Mouse (Mus musculus): ENCODE results near the gene Flywch2. TPM values are rescaled to one million over a fixed set of nuclear protein-coding genes. Genes with fewer than 3 reads are reported as not detected.

The Flywch2 gene
- polyA plus RNA-seq, 1 experiment, result not detected

- TF ChIP-seq GATA1 (IDR thresholded peaks at IDR 0.05; ENCODE audit: low read length) (no peak), TAL1 (IDR thresholded peaks at IDR 0.05; ENCODE audit: low read length) (no peak)
- H3K4me1 ChIP-seq (ENCODE audit: control insufficient read depth), result no peaks in the 10 kb centered on the region
- no peaks in the 10 kb centered on the region for H3K27me3 ChIP-seq (ENCODE audit: control insufficient read depth)
- H3K4me3 ChIP-seq (replicated peaks), result no peak overlapping the region
- peaks cover 6% of the 10 kb centered on the region for H3K36me3 ChIP-seq (ENCODE audit: control insufficient read depth)
- peaks cover 2% of the 10 kb centered on the region; the same call in 1 of the 2 replicates for H3K9me3 ChIP-seq (ENCODE audit: control insufficient read depth, low read length)
Observed at GRCm38 (mm10) chr17:23762976-23763375, 22.9 kb downstream of the Flywch2 start.

- TF ChIP-seq TAL1 (IDR thresholded peaks at IDR 0.05; ENCODE audit: low read length) (no peak), GATA1 (IDR thresholded peaks at IDR 0.05; ENCODE audit: low read length) (no peak)
- no peak overlapping the region for H3K4me3 ChIP-seq (replicated peaks)
- H3K36me3 ChIP-seq (ENCODE audit: control insufficient read depth), result peaks cover 10% of the 10 kb centered on the region
- no peaks in the 10 kb centered on the region for H3K27me3 ChIP-seq (ENCODE audit: control insufficient read depth)
- H3K9me3 ChIP-seq (ENCODE audit: control insufficient read depth, low read length), result peaks cover 2% of the 10 kb centered on the region; the same call in 1 of the 2 replicates
- no peaks in the 10 kb centered on the region for H3K4me1 ChIP-seq (ENCODE audit: control insufficient read depth)
Observed at GRCm38 (mm10) chr17:23761155-23761554, 24.7 kb downstream of the Flywch2 start.

- H3K27me3 ChIP-seq (ENCODE audit: control insufficient read depth), result no peaks in the 10 kb centered on the region
- peaks cover 12% of the 10 kb centered on the region for H3K36me3 ChIP-seq (ENCODE audit: control insufficient read depth)
- H3K4me1 ChIP-seq (ENCODE audit: control insufficient read depth), result no peaks in the 10 kb centered on the region
- H3K4me3 ChIP-seq (replicated peaks), result no peak overlapping the region
- TF ChIP-seq GATA1 (IDR thresholded peaks at IDR 0.05; ENCODE audit: low read length) (no peak), TAL1 (IDR thresholded peaks at IDR 0.05; ENCODE audit: low read length) (no peak)
- peaks cover 2% of the 10 kb centered on the region; the same call in 1 of the 2 replicates for H3K9me3 ChIP-seq (ENCODE audit: control insufficient read depth, low read length)
Observed at GRCm38 (mm10) chr17:23760231-23760630, 25.6 kb downstream of the Flywch2 start.

- no peaks in the 10 kb centered on the region for H3K4me1 ChIP-seq (ENCODE audit: control insufficient read depth)
- TF ChIP-seq TAL1 (IDR thresholded peaks at IDR 0.05; ENCODE audit: low read length) (no peak), GATA1 (IDR thresholded peaks at IDR 0.05; ENCODE audit: low read length) (no peak)
- no peak overlapping the region for H3K4me3 ChIP-seq (replicated peaks)
- H3K27me3 ChIP-seq (ENCODE audit: control insufficient read depth), result no peaks in the 10 kb centered on the region
- H3K36me3 ChIP-seq (ENCODE audit: control insufficient read depth), result peaks cover 12% of the 10 kb centered on the region
- peaks cover 2% of the 10 kb centered on the region; the same call in 1 of the 2 replicates for H3K9me3 ChIP-seq (ENCODE audit: control insufficient read depth, low read length)
Observed at GRCm38 (mm10) chr17:23758801-23759200, 27.1 kb downstream of the Flywch2 start.

- no peaks in the 10 kb centered on the region for H3K4me1 ChIP-seq (ENCODE audit: control insufficient read depth)
- TF ChIP-seq TAL1 (IDR thresholded peaks at IDR 0.05; ENCODE audit: low read length), result no peak
- TF ChIP-seq GATA1 (IDR thresholded peaks at IDR 0.05; ENCODE audit: low read length), result no peak
- peaks cover 12% of the 10 kb centered on the region for H3K36me3 ChIP-seq (ENCODE audit: control insufficient read depth)
- H3K27me3 ChIP-seq (ENCODE audit: control insufficient read depth), result no peaks in the 10 kb centered on the region
- no peak overlapping the region for H3K4me3 ChIP-seq (replicated peaks)
- peaks cover 2% of the 10 kb centered on the region; the same call in 1 of the 2 replicates for H3K9me3 ChIP-seq (ENCODE audit: control insufficient read depth, low read length)
Observed at GRCm38 (mm10) chr17:23757581-23757980, 28.3 kb downstream of the Flywch2 start.

- H3K4me3 ChIP-seq (replicated peaks), result no peak overlapping the region
Observed at GRCm38 (mm10) chr17:23755689-23756088, 30.2 kb downstream of the Flywch2 start.

GRCm38 (mm10) chr17:23749400-23750191 is 36.3 kb downstream of the Flywch2 start:
- H3K36me3 ChIP-seq (ENCODE audit: control insufficient read depth), result no peaks in the 10 kb centered on the region; the same call in 1 of the 2 replicates
- H3K4me1 ChIP-seq (ENCODE audit: control insufficient read depth), result peaks cover 9% of the 10 kb centered on the region
- H3K27me3 ChIP-seq (ENCODE audit: control insufficient read depth), result peaks cover 42% of the 10 kb centered on the region
- peak overlapping the region; percentile 47 for H3K4me3 ChIP-seq (replicated peaks)
- TF ChIP-seq GATA1 (IDR thresholded peaks at IDR 0.05; ENCODE audit: low read length) (no peak), TAL1 (IDR thresholded peaks at IDR 0.05; ENCODE audit: low read length) (no peak)
- peaks cover 4% of the 10 kb centered on the region; the same call in 1 of the 2 replicates for H3K9me3 ChIP-seq (ENCODE audit: control insufficient read depth, low read length)

More at GRCm38 (mm10) chr17:23755689-23756088, 30.2 kb downstream of the Flywch2 start:
- no peak for TF ChIP-seq GATA1 (IDR thresholded peaks at IDR 0.05; ENCODE audit: low read length)
- TF ChIP-seq TAL1 (IDR thresholded peaks at IDR 0.05; ENCODE audit: low read length), result no peak
- Histone ChIP-seq H3K27me3 (ENCODE audit: control insufficient read depth) (no peaks in the 10 kb centered on the region), H3K36me3 (ENCODE audit: control insufficient read depth) (peaks cover 11% of the 10 kb centered on the region), H3K9me3 (ENCODE audit: control insufficient read depth, low read length) (peaks cover 2% of the 10 kb centered on the region; the same call in 1 of the 2 replicates), H3K4me1 (ENCODE audit: control insufficient read depth) (no peaks in the 10 kb centered on the region)

GRCm38 (mm10) chr17:23748631-23749391 is 37.1 kb downstream of the Flywch2 start:
- TF ChIP-seq GATA1 (IDR thresholded peaks at IDR 0.05; ENCODE audit: low read length) (no peak), TAL1 (IDR thresholded peaks at IDR 0.05; ENCODE audit: low read length) (no peak)
- peak overlapping the region; percentile 47 for H3K4me3 ChIP-seq (replicated peaks)
- H3K4me1 ChIP-seq (ENCODE audit: control insufficient read depth), result peaks cover 9% of the 10 kb centered on the region
- no peaks in the 10 kb centered on the region; the same call in 1 of the 2 replicates for H3K36me3 ChIP-seq (ENCODE audit: control insufficient read depth)
- H3K9me3 ChIP-seq (ENCODE audit: control insufficient read depth, low read length), result peaks cover 6% of the 10 kb centered on the region; the same call in 1 of the 2 replicates
- H3K27me3 ChIP-seq (ENCODE audit: control insufficient read depth), result peaks cover 49% of the 10 kb centered on the region

GRCm38 (mm10) chr17:23748026-23748425 is 37.9 kb downstream of the Flywch2 start:
- H3K4me3 ChIP-seq (replicated peaks), result no peak overlapping the region
- peaks cover 9% of the 10 kb centered on the region for H3K4me1 ChIP-seq (ENCODE audit: control insufficient read depth)
- no peaks in the 10 kb centered on the region for H3K36me3 ChIP-seq (ENCODE audit: control insufficient read depth)
- no peak for TF ChIP-seq TAL1 (IDR thresholded peaks at IDR 0.05; ENCODE audit: low read length)
- TF ChIP-seq GATA1 (IDR thresholded peaks at IDR 0.05; ENCODE audit: low read length), result no peak
- H3K27me3 ChIP-seq (ENCODE audit: control insufficient read depth), result peaks cover 57% of the 10 kb centered on the region
- H3K9me3 ChIP-seq (ENCODE audit: control insufficient read depth, low read length), result peaks cover 8% of the 10 kb centered on the region; the same call in 1 of the 2 replicates
